Mouse (Mus musculus): ENCODE results near the gene Rpl32. TPM values are rescaled to one million over a fixed set of nuclear protein-coding genes. Genes with fewer than 3 reads are reported as not detected.

Gene Rpl32
- total RNA-seq (2023) = 2,398 to 2,648 TPM (median 2,491 TPM) in 4 replicates

GRCm38 (mm10) chr6:115808488-115809231, at the start of gene Rpl32:
Gene Rpl32 (minus strand): TSS chr6:115808747.

GRCm38 (mm10) chr6:115853091-115853813, 44.7 kb upstream of the Rpl32 start, which contains the start of the genes Mbd4 and Ift122:
Gene Mbd4 (minus strand): TSS chr6:115853371.
Gene Ift122 (plus strand): TSS chr6:115853470.

GRCm38 (mm10) chr6:115838161-115838597, 29.6 kb upstream of the Rpl32 start, which contains the start of gene Efcab12:
Gene Efcab12 (minus strand): TSS chr6:115838412.

GRCm38 (mm10) chr6:115774501-115774921, 34.0 kb downstream of the Rpl32 start, which contains the start of gene Cand2:
Gene Cand2 (plus strand): TSS chr6:115774538.

GRCm38 (mm10) chr6:115761995-115762756, 46.4 kb downstream of the Rpl32 start, which contains the start of gene Tmem40:
Gene Tmem40 (minus strand): TSS chr6:115762410.

Other genes starting within 250 kb of the Rpl32 start
- gene Mkrn2os, start 216.2 kb downstream of the Rpl32 start, total RNA-seq (2023) = not detected in 4 replicates
- 26.7 to 42.8 TPM (median 35.7 TPM) in 4 replicates for gene Mkrn2, start 206.8 kb downstream of the Rpl32 start, total RNA-seq (2023)
- 138 to 157 TPM (median 146 TPM) in 4 replicates for gene Raf1, start 132.1 kb downstream of the Rpl32 start, total RNA-seq (2023)
- 0.92 TPM in 1 of 4 replicates, not detected in the others for gene Tmem40, start 46.3 kb downstream of the Rpl32 start, total RNA-seq (2023)
- 5.3 to 6.8 TPM (median 6.4 TPM) in 4 replicates for gene Cand2, start 34.2 kb downstream of the Rpl32 start, total RNA-seq (2023)
- gene Efcab12, start 29.7 kb upstream of the Rpl32 start, total RNA-seq (2023) = 0.21 TPM in 1 of 4 replicates, not detected in the others
- gene Mbd4, start 44.6 kb upstream of the Rpl32 start, total RNA-seq (2023) = 21.1 to 27.1 TPM (median 22.1 TPM) in 4 replicates
- 3.0 to 5.5 TPM (median 4.0 TPM) in 4 replicates for gene Ift122, start 44.7 kb upstream of the Rpl32 start, total RNA-seq (2023)
- gene Rho, start 123.0 kb upstream of the Rpl32 start, total RNA-seq (2023) = not detected in 4 replicates
- not detected in 4 replicates for gene H1foo, start 136.2 kb upstream of the Rpl32 start, total RNA-seq (2023)
- gene Plxnd1, start 186.3 kb upstream of the Rpl32 start, total RNA-seq (2023) = 34.0 to 45.2 TPM (median 39.3 TPM) in 4 replicates